Mouse (Mus musculus): ENCODE results near the gene 3110082I17Rik.

- TF ChIP-seq CTCF (IDR thresholded peaks at IDR 0.05; ENCODE audit: extremely low read depth, insufficient read length, insufficient replicate concordance, low read depth, low read length) (no peak), POLR2A (IDR thresholded peaks at IDR 0.05; ENCODE audit: low read depth, low read length) (no peak)
These were observed 86.4 kb downstream of the 3110082I17Rik start for GRCm38 (mm10) chr5:139373889-139374444.
